Mouse (Mus musculus) E14TG2a.4 (cell line): ENCODE measurements around the gene Gale.
A peak's percentile ranks its signal among the peaks of the same experiment; 100 is the strongest.

Experiments
- CTCF ChIP-seq: conservative IDR thresholded peaks from 2 replicates; pipeline ENCODE4 v1.5.1; 2014; ENCODE audit warnings: low read length
- NANOG ChIP-seq: IDR thresholded peaks from 2 replicates; pipeline ENCODE4 v1.6.1; 2014; ENCODE audit warnings: borderline replicate concordance, low read length, mixed read lengths
- POU5F1 ChIP-seq: IDR thresholded peaks from 2 replicates; pipeline ENCODE4 v1.6.1; 2014; ENCODE audit warnings: low read length, borderline replicate concordance

GRCm38 (mm10) chr4:135954241-135954640 is 9.3 kb upstream of the Gale start:
- TF ChIP-seq CTCF (peak; percentile 82), POU5F1 (no peak), NANOG (no peak)
